Mouse (Mus musculus): ENCODE measurements around the gene Ercc1. TPM values are rescaled to one million over a fixed set of nuclear protein-coding genes. Genes with fewer than 3 reads are reported as not detected.

The Ercc1 gene
- polyA plus RNA-seq, 1 experiment from 2014 or later: 94.5 TPM

GRCm38 (mm10) chr7:19405417-19405816, 60.8 kb downstream of the Ercc1 start:
- Histone ChIP-seq H3K4me1 (peaks cover 14% of the 10 kb centered on the region; the same call in 1 of the 2 replicates), H3K9me3 (peaks cover 4% of the 10 kb centered on the region; the same call in 1 of the 2 replicates), H3K4me2 (replicated peaks) (peak overlapping the region; percentile 32), H3K27ac (no peak overlapping the region), H3K27me3 (peaks cover 49% of the 10 kb centered on the region), H3K9ac (no peak overlapping the region), H3K4me3 (no peak overlapping the region), H3K36me3 (no peaks in the 10 kb centered on the region)
- no peak for ATAC-seq (ENCODE audit: insufficient number of reproducible peaks, insufficient read depth, low FRiP score, low TSS enrichment)
- 2% methylated on average over 19 of the region's 19 CpGs for WGBS

MicroRNAs within 50 kb of the gene (microRNA counts, 519-probe panel; counts per million panel counts)
- microRNA mmu-miR-343: 460 counts per million, percentile 65 among the panel's probes with 10 or more counts

Small RNA genes within 50 kb of the gene (microRNA-seq; reads per million reads assigned to microRNA genes)
- gene Mir343: not detected

Other genes starting within 250 kb of the Ercc1 start
- 3.6 and 3.8 TPM in 2 replicates for gene Gm4969, start 226.4 kb upstream of the Ercc1 start, polyA plus RNA-seq (2016; fragmentation: Nextera tagmentation; extraction: Ambion mirVana)
- gene Fbxo46, start 224.9 kb upstream of the Ercc1 start, polyA plus RNA-seq (2016; fragmentation: Nextera tagmentation; extraction: Ambion mirVana): 19.8 and 21.6 TPM in 2 replicates
- gene Qpctl, start 195.5 kb upstream of the Ercc1 start, polyA plus RNA-seq (2016; fragmentation: Nextera tagmentation; extraction: Ambion mirVana): 16.7 and 17.4 TPM in 2 replicates
- 149 and 166 TPM in 2 replicates for gene Snrpd2, start 195.1 kb upstream of the Ercc1 start, polyA plus RNA-seq (2016; fragmentation: Nextera tagmentation; extraction: Ambion mirVana)
- gene Gipr, start 178.7 kb upstream of the Ercc1 start, polyA plus RNA-seq (2016; fragmentation: Nextera tagmentation; extraction: Ambion mirVana): 0.54 and 0.84 TPM in 2 replicates
- 4.5 and 4.9 TPM in 2 replicates for gene Eml2, start 168.4 kb upstream of the Ercc1 start, polyA plus RNA-seq (2016; fragmentation: Nextera tagmentation; extraction: Ambion mirVana)
- 1.4 and 1.7 TPM in 2 replicates for gene Gpr4, start 132.2 kb upstream of the Ercc1 start, polyA plus RNA-seq (2016; fragmentation: Nextera tagmentation; extraction: Ambion mirVana)
- gene Opa3, start 116.4 kb upstream of the Ercc1 start, polyA plus RNA-seq (2016; fragmentation: Nextera tagmentation; extraction: Ambion mirVana): 38.2 and 40.1 TPM in 2 replicates
- 68.2 and 69.3 TPM in 2 replicates for gene Vasp, start 73.0 kb upstream of the Ercc1 start, polyA plus RNA-seq (2016; fragmentation: Nextera tagmentation; extraction: Ambion mirVana)
- 0.18 TPM in 1 of 2 replicates, not detected in the other for gene Ppm1n, start 64.7 kb upstream of the Ercc1 start, polyA plus RNA-seq (2016; fragmentation: Nextera tagmentation; extraction: Ambion mirVana)
- gene Rtn2, start 62.2 kb upstream of the Ercc1 start, polyA plus RNA-seq (2016; fragmentation: Nextera tagmentation; extraction: Ambion mirVana): 17.9 and 21.4 TPM in 2 replicates
- 0.05 TPM in 1 of 2 replicates, not detected in the other for gene Fosb, start 34.7 kb upstream of the Ercc1 start, polyA plus RNA-seq (2016; fragmentation: Nextera tagmentation; extraction: Ambion mirVana)
- 27.1 and 28.0 TPM in 2 replicates for gene Cd3eap, start 14.7 kb downstream of the Ercc1 start, polyA plus RNA-seq (2016; fragmentation: Nextera tagmentation; extraction: Ambion mirVana)
- gene Ppp1r13l, start 15.0 kb downstream of the Ercc1 start, polyA plus RNA-seq (2016; fragmentation: Nextera tagmentation; extraction: Ambion mirVana): 7.3 and 8.1 TPM in 2 replicates
- gene Ercc2, start 37.2 kb downstream of the Ercc1 start, polyA plus RNA-seq (2016; fragmentation: Nextera tagmentation; extraction: Ambion mirVana): 19.9 and 23.2 TPM in 2 replicates
- gene Klc3, start 59.3 kb downstream of the Ercc1 start, polyA plus RNA-seq (2016; fragmentation: Nextera tagmentation; extraction: Ambion mirVana): 10.6 and 10.7 TPM in 2 replicates
- gene Ckm, start 60.0 kb downstream of the Ercc1 start, polyA plus RNA-seq (2016; fragmentation: Nextera tagmentation; extraction: Ambion mirVana): 0.52 TPM in 1 of 2 replicates, not detected in the other
- gene Mark4, start 114.0 kb downstream of the Ercc1 start, polyA plus RNA-seq (2016; fragmentation: Nextera tagmentation; extraction: Ambion mirVana): 16.3 and 17.9 TPM in 2 replicates
- gene Exoc3l2, start 118.6 kb downstream of the Ercc1 start, polyA plus RNA-seq (2016; fragmentation: Nextera tagmentation; extraction: Ambion mirVana): 1.0 and 1.8 TPM in 2 replicates
- gene Bloc1s3, start 163.6 kb downstream of the Ercc1 start, polyA plus RNA-seq (2016; fragmentation: Nextera tagmentation; extraction: Ambion mirVana): 4.1 and 4.6 TPM in 2 replicates
- 61.7 and 63.5 TPM in 2 replicates for gene Trappc6a, start 163.6 kb downstream of the Ercc1 start, polyA plus RNA-seq (2016; fragmentation: Nextera tagmentation; extraction: Ambion mirVana)
- gene Nkpd1, start 173.1 kb downstream of the Ercc1 start, polyA plus RNA-seq (2016; fragmentation: Nextera tagmentation; extraction: Ambion mirVana): 0.06 TPM in 1 of 2 replicates, not detected in the other
- gene Ppp1r37, start 218.3 kb downstream of the Ercc1 start, polyA plus RNA-seq (2016; fragmentation: Nextera tagmentation; extraction: Ambion mirVana): 36.0 and 40.6 TPM in 2 replicates
- 0.17 and 0.36 TPM in 2 replicates for gene Zfp296, start 232.5 kb downstream of the Ercc1 start, polyA plus RNA-seq (2016; fragmentation: Nextera tagmentation; extraction: Ambion mirVana)
- gene Gemin7, start 232.8 kb downstream of the Ercc1 start, polyA plus RNA-seq (2016; fragmentation: Nextera tagmentation; extraction: Ambion mirVana): 150 and 164 TPM in 2 replicates